ENCODE assay signal across 8 mouse cellular contexts in the genomic region with DNA sequence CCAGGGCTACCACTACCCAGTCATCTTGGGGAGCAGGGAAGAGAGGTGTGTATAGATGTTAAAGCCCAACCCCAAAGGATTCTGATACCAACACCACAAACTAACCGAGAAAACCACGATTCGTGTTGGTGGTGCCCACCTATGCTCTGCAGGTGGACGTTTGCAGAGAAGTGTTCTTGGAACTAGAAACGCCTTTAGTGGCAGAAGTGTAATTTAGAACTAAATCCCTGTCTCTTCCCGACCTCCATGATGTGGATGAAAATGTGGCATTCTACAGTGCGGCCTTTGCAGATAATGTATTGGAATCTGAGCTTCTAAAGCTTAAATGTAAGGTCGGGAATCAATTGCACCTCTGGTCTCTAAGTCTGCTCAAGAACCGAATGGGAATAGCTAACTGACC. TPM values are rescaled to one million over a fixed set of nuclear protein-coding genes. Genes with fewer than 3 reads are reported as not detected.
DNase-seq lines count a peak whose midpoint lies in the region; ATAC-seq and TF ChIP-seq lines count a peak whose summit lies in the region.

No protein-coding gene starts in this region.

- H3K9me3 ChIP-seq in kidney, embryonic 16.5 days (ENCODE audit: low read length), result no peaks in the 10 kb centered on the region
- no peaks in the 10 kb centered on the region for H3K9me3 ChIP-seq in hindbrain, embryonic 11.5 days (ENCODE audit: control insufficient read depth, low read length)
- H3K9me3 ChIP-seq in midbrain, embryonic 12.5 days, result no peaks in the 10 kb centered on the region

- ATAC-seq in kidney, embryonic 16.5 days (ENCODE audit: low FRiP score, low TSS enrichment), result no peak
- ATAC-seq in hindbrain, embryonic 11.5 days (ENCODE audit: low FRiP score), result peak; percentile 16
- ATAC-seq in midbrain, embryonic 12.5 days (ENCODE audit: low FRiP score, low read depth), result no peak

- H3K4me3 ChIP-seq in kidney, embryonic 16.5 days (ENCODE audit: low read length), result peak overlapping the region; percentile 86
- H3K4me3 ChIP-seq in bone marrow, adult 2 months (replicated peaks; ENCODE audit: control insufficient read depth, low read depth, low read length), result peak overlapping the region; percentile 89
- H3K4me3 ChIP-seq in hindbrain, embryonic 11.5 days (ENCODE audit: low read depth, low read length), result peak overlapping the region; percentile 85
- peak overlapping the region; percentile 86 for H3K4me3 ChIP-seq in midbrain, embryonic 12.5 days

- peaks cover 12% of the 10 kb centered on the region; the same call in 1 of the 2 replicates for H3K4me1 ChIP-seq in kidney, embryonic 16.5 days (ENCODE audit: insufficient read depth, low read length)
- peaks cover 1% of the 10 kb centered on the region for H3K4me1 ChIP-seq in bone marrow, adult 2 months (ENCODE audit: control insufficient read depth, insufficient read depth, low read length)
- H3K4me1 ChIP-seq in hindbrain, embryonic 11.5 days (replicated peaks; ENCODE audit: control insufficient read depth, insufficient read depth, low read length), result peaks cover 2% of the 10 kb centered on the region
- peaks cover 22% of the 10 kb centered on the region for H3K4me1 ChIP-seq in midbrain, embryonic 12.5 days

- 0 out of 2 replicates have a peak, but pooled peaks cover 3% of the 10 kb centered on the region for H3K27me3 ChIP-seq in kidney, embryonic 16.5 days (ENCODE audit: insufficient read depth, low read length)
- peaks cover 8% of the 10 kb centered on the region for H3K27me3 ChIP-seq in hindbrain, embryonic 11.5 days (ENCODE audit: control insufficient read depth, insufficient read depth, low read length)
- peaks cover 47% of the 10 kb centered on the region for H3K27me3 ChIP-seq in midbrain, embryonic 12.5 days

- no peak for TF ChIP-seq CTCF in bone marrow, adult 2 months (IDR thresholded peaks at IDR 0.05; ENCODE audit: control insufficient read depth, insufficient read depth, low read length)

- peak overlapping the region; percentile 88 for H3K4me2 ChIP-seq in kidney, embryonic 16.5 days (replicated peaks; ENCODE audit: low read depth, low read length)
- H3K4me2 ChIP-seq in hindbrain, embryonic 11.5 days (replicated peaks; ENCODE audit: low read depth, low read length), result peak overlapping the region; percentile 90
- H3K4me2 ChIP-seq in midbrain, embryonic 12.5 days (replicated peaks), result peak overlapping the region; percentile 92

- no peaks in the 10 kb centered on the region for H3K36me3 ChIP-seq in kidney, embryonic 16.5 days (ENCODE audit: insufficient read depth, low read length)
- no peaks in the 10 kb centered on the region for H3K36me3 ChIP-seq in hindbrain, embryonic 11.5 days (ENCODE audit: control insufficient read depth, insufficient read depth, low read length)
- no peaks in the 10 kb centered on the region for H3K36me3 ChIP-seq in midbrain, embryonic 12.5 days

- no peak for TF ChIP-seq POLR2A in bone marrow, adult 2 months (IDR thresholded peaks at IDR 0.05; ENCODE audit: borderline replicate concordance, control insufficient read depth, low read depth, low read length)

- H3K9ac ChIP-seq in kidney, embryonic 16.5 days (replicated peaks; ENCODE audit: low read length), result peak overlapping the region; percentile 84
- peak overlapping the region; percentile 63 for H3K9ac ChIP-seq in hindbrain, embryonic 11.5 days (ENCODE audit: low read depth, low read length)
- peak overlapping the region; percentile 72 for H3K9ac ChIP-seq in midbrain, embryonic 12.5 days (replicated peaks)

- 32% methylated on average over 9 of the region's 9 CpGs for WGBS in kidney, embryonic 16.5 days
- 37% methylated on average over 9 of the region's 9 CpGs for WGBS in bone marrow, adult 2 months
- 30% methylated on average over 9 of the region's 9 CpGs for WGBS in hindbrain, embryonic 11.5 days
- WGBS in midbrain, embryonic 12.5 days, result 10% methylated on average over 9 of the region's 9 CpGs

- DNase-seq in kidney, postnatal 36 days, result no peak
- DNase-seq in hindbrain, embryonic 11.5 days (ENCODE audit: low spot score), result no peak
- DNase-seq in Muller cell, postnatal 12 days (ENCODE audit: inconsistent ontology term), result no peak
- no peak for DNase-seq in cerebellum, postnatal 4 days (ENCODE audit: low spot score in 2 of 2)
- DNase-seq in testis, postnatal 10 days (ENCODE audit: low spot score), result no peak

- H3K27ac ChIP-seq in kidney, embryonic 16.5 days (ENCODE audit: low read length), result no peak overlapping the region
- no peak overlapping the region for H3K27ac ChIP-seq in bone marrow, adult 2 months (ENCODE audit: control insufficient read depth, insufficient read depth, low read depth, low read length, poor library complexity)
- no peak overlapping the region for H3K27ac ChIP-seq in hindbrain, embryonic 11.5 days (ENCODE audit: low read depth, low read length)
- H3K27ac ChIP-seq in midbrain, embryonic 12.5 days (replicated peaks), result no peak overlapping the region

RNA-seq across cellular contexts. Expression of a gene that starts 7.8 kb away (rescaled TPM):
- 20.1 and 20.5 TPM in 2 replicates for polyA plus RNA-seq in kidney, embryonic 16.5 days (2015; fragmentation: Nextera tagmentation; extraction: Ambion mirVana)
- polyA plus RNA-seq in bone marrow, adult 2 months (2011; ENCODE audit: insufficient read depth, insufficient read length, low replicate concordance, missing spikeins), result 8.6 and 15.2 TPM in 2 replicates
- polyA plus RNA-seq in hindbrain, embryonic 11.5 days (2014; fragmentation: Nextera tagmentation; extraction: Ambion mirVana), result 11.7 and 12.1 TPM in 2 replicates
- polyA plus RNA-seq in midbrain, embryonic 12.5 days (2016; fragmentation: Nextera tagmentation; extraction: Ambion mirVana), result 12.0 and 15.9 TPM in 2 replicates
